Mouse (Mus musculus) T-cell, adult 2 months (primary cell): ENCODE measurements around the gene Ano1.

Experiments used
- DNase-seq: peaks from one replicate; pipeline ENCODE4 v3.0.0; 2022; ENCODE audit warnings: low spot score

The Ano1 gene

DNA sequence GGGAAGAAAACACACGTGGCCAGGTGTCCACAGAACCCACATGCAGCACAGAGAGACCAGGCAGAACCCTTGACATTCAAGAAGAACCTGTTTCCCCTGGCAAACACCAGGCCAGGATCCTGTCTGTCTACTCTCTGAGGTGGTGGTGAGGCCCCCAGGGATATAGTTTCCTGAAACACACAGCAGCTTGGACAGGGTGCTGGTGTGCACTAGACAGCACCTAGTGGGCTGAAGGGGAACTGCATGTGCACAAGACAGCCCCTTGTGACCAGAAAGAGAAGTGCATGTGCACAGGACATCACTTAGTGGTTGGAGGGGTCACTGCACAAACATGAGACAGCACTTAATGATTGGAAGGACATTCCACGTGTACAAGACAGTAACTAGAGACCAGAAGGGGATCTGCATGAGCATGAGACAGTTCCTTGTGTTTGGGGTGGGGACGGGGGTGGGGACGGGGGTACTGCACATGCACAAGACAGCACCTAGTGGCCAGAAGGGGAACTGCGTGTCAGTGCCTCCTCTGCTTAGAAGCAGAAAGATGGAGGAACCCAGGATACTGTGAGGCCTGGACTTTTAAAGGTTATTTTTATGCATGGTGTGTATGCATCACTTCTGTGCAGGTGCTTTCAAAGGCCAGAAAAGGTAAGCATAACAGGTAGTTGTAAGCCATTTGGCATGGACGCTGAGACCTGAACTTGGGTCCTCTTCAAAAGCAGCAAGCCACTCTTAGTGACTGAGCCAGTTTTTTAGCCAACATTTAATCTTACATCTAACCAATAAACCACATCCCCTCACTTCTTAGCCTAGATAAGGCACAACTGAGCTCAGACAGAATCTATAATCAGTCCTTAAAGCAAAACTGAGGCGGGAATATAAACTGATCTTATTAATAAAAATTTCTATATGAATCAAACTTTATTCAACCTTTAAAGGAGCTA, 54.7 kb downstream of the Ano1 start:
- DNase-seq = no peak

DNA sequence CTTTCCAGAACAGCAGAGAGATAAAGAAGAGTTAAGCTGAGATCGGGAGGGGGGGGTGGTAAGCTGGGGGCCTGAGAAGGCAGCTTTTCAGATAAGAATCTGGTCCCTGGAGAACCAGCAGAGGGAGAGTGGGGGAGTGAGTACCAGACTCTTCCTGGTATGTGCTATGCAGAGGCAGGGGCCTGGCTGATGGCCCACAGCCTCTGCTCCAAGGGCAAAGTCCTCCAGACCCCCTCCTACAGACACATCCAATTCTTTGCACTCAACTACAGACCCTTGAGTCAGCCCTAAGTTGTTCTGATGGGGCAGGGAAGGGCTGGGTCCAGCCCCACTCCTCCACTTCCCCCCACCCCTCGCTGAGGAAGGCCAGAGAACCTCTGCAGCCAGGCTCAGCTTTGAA, 61.9 kb downstream of the Ano1 start:
- DNase-seq = no peak

- DNase-seq = no peak
These were observed 62.6 kb downstream of the Ano1 start for GRCm38 (mm10) chr7:144689136-144689535.

GRCm38 (mm10) chr7:144687663-144688381, 64.0 kb downstream of the Ano1 start:
- no peak for DNase-seq

- DNase-seq = no peak
These were observed 66.8 kb downstream of the Ano1 start for GRCm38 (mm10) chr7:144684947-144685346.

DNA sequence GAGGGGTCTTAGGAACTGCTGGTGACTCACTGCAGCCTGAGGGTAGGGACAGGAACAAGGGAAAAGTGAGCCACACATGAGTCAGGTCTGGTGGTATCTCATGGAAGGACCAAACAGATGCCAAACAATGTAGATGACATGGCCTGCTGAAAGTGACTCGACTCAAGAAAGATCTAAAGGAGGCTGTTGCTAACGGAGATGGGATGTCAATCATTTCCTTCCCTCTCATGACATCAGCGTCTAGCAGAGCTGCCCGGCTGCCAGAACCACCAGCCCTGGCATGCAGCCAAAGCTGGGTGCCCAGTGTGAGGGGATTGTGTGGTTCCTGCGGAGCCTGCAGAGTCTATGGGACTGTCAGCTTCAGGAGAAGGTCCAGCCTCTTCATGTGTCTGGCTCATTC, 67.3 kb downstream of the Ano1 start:
- DNase-seq = no peak

GRCm38 (mm10) chr7:144680096-144680495, 71.7 kb downstream of the Ano1 start:
- no peak for DNase-seq

- DNase-seq = no peak
These were observed 73.3 kb downstream of the Ano1 start for GRCm38 (mm10) chr7:144678241-144679030.

- DNase-seq = no peak
These were observed 74.3 kb downstream of the Ano1 start for GRCm38 (mm10) chr7:144677341-144678086.

GRCm38 (mm10) chr7:144675632-144676031, 76.1 kb downstream of the Ano1 start:
- DNase-seq = no peak

DNA sequence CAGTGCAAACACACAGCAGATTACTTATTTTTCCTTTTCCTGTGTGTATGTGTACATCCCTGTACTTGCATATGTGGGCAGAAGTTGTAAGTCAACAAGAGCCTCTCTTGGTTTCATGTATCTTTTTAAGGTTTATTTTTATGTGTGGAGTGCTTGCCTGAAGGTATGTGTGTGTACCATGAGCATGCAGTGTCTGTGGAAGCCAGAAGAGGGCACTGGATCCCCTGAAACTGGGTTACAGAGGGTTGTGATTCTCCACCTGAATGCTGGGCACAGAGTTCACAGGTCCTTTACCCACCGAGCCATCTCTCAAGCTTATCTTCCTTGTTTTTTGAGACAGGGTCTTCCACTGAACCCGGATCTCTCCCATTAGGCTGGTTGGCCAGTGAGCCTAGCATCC, 81.9 kb downstream of the Ano1 start:
- DNase-seq = no peak

DNA sequence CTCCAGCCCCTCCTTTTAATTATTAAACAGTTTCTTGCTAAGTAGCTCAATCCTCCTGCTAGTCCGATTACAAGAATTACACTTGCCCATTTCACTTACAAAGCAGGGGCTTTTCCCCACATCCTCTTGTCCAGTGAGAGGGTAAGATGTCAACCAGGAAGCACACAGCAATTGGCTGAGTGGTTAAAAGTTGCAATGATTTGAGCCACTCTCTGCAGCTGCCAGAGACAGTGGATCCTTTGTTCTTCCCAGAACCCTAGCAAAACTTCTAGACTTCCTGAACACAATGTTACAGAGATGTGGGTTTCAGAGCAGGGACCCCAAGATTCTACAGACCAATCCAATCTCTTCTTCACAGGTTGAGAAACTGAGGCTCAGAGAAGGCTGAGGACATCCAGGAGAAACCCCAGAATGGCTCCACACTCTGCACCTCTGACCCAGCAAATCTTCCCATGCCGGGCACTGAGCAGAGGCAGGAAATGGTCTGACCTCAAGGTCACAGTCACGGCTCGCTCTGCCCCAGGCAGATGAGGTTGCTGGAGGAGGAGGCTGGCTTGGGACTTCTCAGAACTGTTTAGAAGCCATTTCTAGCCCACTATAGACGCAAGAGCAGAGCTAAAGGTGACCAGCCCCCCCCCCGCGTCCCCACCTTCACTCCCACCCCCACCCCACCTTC, 83.0 kb downstream of the Ano1 start:
- no peak for DNase-seq

DNA sequence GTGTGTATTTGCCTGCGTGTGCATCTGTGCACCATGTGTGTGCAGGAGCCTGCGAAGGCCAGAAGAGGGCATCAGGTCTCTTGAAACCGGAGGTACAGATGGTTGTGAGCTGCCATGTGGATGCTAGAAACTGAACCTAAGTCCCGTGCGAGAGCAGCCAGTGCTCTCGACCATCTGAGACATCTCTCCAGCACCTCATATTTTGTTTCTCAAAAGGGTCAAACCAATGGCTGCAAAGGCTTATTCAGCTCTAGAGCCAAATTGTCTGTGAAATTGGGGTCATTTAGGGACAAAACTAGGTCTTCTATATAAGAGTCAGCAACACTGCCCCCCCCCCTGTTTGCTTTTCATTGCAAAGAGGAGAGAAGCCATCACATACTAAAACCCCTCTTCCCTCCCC, 84.7 kb downstream of the Ano1 start:
- no peak for DNase-seq

DNA sequence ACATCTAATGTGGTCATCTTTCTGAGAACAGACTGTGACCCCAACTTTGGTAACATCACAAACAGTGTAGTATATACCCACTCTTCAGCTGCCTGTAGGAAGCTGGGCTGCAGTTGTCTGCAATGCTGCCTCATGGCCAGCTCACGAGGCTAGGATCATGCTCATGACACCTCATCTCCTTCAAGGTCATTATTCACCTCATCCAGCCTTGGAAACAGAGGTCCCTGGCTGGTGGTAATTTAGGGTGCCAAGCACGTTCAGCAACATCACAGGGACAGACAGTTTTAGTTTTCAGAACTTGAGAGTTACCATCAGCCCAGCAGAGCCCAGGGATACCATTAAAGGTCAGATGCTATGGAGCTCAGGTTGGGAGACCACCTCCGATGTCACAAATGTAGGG, 86.2 kb downstream of the Ano1 start:
- no peak for DNase-seq

DNA sequence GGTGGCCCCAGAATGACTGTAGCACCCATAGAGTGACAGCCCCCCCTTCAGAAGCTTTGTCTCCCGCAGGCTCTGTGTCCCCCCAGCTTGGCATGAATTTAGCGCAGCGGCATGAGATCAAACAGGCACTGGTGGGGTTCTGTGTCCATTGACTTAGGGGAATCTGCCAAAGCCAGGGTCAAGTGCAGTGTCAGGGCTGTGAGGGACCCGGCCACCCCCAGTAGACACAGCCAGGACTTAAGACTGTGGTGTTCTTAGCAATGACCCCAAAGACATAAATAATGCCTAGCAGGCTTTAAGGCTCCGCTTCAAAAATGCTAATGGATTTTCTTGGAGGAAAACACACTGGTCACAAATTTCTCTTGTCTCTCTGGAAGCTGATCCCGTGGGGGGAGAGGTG, 88.2 kb downstream of the Ano1 start:
- DNase-seq = no peak

- no peak for DNase-seq
These were observed 95.4 kb downstream of the Ano1 start for GRCm38 (mm10) chr7:144656261-144656967.

- DNase-seq = no peak
These were observed 97.9 kb downstream of the Ano1 start for GRCm38 (mm10) chr7:144653681-144654425.

DNA sequence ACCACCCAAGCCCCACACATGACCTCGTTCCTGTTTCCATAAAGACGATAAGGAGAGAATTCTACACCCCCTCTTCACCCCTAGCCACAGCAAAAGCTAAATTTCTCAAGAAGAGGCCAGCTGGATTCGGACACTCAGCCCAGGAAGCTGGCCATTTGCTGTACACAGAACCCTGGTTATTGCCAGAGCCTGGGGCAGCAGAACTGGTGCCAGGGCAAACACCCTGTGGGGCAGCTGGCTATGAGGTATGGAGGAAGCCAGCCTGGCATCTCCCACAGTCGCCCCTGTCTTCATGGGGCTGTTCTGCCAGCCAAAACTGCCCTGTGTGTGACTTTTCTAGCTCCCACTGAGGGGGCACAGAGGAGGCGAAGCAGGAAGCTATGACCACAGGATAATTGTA, 104.2 kb downstream of the Ano1 start:
- DNase-seq = no peak

GRCm38 (mm10) chr7:144640817-144641216, 111.0 kb downstream of the Ano1 start:
- no peak for DNase-seq

GRCm38 (mm10) chr7:144636000-144636399, 115.8 kb downstream of the Ano1 start:
- no peak for DNase-seq
